Mouse (Mus musculus) liver (tissue): Measurements from ENCODE around the gene Tubb2a.
A peak's percentile ranks its signal among the peaks of the same experiment; 100 is the strongest.

Experiments used
- DNase-seq: peaks from one replicate; pipeline ENCODE4 v3.0.0-alpha.2; 2020; ENCODE audit warnings: mixed read lengths

Tubb2a gene

GRCm38 (mm10) chr13:34047526-34047925, 30.3 kb downstream of the Tubb2a start:
- no peak for DNase-seq

DNA sequence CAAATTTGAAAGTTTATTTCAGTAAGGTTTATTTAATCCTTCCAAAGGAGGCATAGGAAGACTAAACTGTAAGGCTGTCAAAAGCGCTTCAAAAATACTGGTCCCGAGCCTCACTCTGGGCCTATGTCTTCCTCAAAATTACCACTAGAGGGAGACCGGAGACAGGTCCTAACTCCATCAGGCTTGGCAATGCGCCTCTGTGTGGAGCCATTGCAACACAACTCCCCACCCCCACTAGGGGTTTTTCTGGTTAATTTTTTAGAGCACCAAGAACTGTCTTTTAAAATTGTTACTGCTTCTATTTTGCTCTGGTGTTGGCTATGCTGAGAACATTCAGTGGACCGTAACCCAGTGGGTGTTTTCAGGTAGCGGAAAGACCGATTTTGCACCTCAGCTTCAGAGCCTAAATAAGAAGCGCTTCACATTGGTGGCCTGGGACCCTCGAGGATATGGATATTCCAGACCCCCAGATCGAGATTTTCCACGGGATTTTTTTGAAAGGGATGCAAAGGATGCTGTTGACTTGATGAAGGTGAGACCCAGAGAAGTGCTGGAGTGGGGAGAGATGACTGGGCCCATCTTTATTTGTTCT, 31.3 kb downstream of the Tubb2a start:
- peak; percentile 69 for DNase-seq

GRCm38 (mm10) chr13:34045511-34046249, 32.1 kb downstream of the Tubb2a start:
- DNase-seq, result no peak

DNA sequence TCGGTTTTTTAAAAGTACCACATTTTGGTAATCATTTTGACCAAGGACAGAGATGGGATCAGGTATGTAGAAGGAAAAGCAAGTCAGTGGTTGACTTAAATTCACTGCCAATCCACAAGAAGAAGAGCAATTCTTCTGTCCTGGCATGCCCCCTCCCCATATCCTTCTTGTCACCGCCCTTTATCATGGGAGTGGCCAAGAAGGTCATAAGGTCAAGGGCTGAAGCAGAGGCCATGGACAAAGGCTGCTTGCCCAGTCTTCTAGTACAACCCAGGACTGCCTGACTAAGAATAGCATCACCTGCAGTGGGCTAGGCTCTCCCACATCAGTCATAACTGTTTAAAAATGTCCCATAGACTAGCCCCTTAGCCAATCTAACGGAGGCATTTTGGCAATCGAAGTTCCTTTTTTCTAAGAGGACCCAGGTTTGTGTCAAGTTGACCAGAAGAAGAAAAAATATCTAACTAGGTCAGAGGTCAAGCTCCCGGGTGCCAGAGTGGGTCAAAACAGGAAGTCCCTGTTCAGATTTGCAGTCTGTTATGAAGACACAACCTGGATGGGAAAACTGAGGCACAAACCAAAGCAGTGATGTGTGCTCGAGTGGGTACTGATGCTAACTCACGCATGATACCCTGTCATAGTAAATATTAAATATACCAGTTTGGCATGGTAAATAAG, 34.0 kb downstream of the Tubb2a start:
- DNase-seq, result no peak

GRCm38 (mm10) chr13:34040091-34040490, 37.7 kb downstream of the Tubb2a start:
- DNase-seq, result no peak

DNA sequence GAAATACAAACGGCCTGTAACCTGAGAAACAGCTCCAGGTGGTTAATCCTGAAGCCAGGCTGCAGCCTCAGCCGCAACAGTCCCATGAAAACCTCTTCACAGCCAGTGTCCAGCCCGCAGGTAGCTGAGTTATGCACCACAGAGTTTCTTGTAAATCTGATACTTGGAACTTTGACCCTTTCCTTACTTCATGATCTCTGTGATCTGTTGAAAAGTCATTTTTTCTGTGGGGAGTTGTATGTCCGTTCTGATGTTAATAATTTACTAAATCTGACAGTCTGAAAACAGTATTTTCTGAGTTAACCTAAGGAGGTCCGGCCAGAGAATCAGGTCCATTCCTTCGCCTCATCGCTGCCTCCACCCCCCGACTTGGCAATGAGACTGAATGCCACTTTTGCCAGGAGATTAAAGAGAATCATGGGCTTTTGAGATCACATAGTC, 38.9 kb downstream of the Tubb2a start:
- DNase-seq, result no peak

- DNase-seq, result no peak
These were observed 39.8 kb downstream of the Tubb2a start for GRCm38 (mm10) chr13:34038056-34038432.

DNA sequence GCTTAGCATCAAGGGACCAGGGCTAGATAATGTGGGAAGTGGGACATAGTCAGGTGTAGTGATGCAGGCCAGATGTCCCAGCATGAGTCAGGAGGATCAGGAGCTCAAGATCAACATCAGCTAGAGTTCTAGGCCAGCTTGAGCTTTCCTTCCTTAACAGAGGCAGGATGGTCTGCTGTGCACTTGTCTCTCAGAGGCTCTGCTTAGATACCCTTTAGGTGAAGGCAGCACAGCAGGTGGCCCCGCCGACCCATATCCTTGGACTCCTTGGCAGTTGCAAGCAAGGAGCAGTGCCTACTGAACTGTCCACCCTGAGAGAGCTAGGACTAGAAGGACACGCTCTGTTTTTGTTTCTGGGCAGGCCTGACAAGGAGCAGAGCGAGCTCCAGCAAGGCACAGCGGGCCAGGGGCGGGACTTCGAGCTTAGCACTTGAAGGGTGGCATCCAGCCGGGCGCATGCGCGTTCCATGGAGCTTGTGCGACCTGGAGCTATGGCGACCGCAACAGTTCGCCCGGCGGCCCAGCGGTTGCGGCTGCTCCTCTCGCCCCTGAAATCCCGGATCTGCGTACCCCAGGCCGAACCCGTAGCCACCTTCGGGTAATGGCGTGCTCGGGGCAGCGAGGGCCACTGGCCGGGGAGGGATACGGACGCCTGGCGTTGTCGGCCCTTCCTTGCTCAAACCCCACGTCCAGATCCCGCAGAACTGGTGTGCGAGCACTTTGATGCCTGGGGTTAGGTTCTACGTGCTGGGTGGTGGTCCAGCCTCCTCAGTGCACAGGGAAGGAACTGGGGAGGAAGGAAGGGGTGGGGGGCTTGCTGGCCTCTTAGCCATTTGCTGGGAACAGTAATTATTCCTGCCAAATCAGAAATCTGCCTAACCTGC, 40.4 kb downstream of the Tubb2a start, which contains the start of gene Bphl:
Gene Bphl, plus strand, starts transcription at position 426 of the 884 bp plus-strand sequence.
- DNase-seq, result peak; percentile 94

DNA sequence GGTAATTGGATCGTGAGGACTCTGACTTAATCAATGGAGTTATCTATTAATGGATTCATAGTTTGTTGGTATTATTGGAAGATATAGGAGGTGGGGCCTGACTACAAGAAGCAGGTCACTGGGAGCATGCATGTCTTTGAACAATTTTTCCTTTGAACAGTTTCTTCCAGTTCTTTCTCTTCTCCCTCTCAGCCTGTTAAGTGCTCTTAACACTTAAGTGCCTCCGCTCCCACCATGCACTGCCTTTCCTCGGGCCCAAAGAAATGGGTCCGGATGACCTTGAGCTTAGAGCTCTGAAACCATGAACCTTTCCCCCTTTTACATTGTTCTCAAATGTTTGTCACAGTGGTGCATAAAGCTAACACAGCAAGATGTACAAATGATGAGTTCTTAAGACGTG, 41.1 kb downstream of the Tubb2a start:
- no peak for DNase-seq

DNA sequence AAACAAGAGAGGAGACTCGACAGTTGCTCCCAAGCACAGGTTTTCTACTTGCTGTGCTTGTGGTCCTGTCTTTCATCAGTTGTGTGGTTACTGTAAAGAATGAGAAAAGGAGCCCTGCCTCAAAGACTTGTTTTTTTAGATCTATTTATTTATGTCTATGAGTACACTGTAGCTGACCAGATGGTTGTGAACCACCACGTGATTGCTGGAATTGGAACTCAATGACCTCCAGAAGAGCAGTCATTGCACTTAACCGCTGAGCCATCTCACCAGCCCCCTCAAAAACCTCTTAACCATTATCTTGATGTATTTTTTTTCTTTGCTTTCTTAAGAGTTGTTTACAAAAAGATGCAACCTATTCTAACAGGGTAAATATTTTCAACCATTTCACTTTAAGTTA, 42.4 kb downstream of the Tubb2a start:
- no peak for DNase-seq

DNA sequence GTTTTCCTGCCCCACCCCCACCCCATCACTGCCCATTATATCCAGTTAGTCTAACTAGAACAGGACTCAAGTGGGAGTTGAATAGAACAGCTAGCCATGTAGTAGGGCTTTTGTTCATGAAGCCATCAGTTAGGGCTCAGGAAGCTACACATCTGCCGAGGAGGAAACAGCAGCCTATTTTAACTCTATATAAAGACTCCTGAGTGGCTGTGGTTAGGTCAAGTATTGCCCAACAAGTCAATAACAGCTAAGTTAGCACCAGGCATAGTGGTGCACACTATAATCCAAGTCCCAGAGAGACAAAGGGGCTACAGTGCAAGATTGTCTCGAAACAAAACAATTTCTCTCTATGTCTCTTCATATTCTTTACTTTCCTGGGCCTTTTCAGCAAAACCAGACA, 45.8 kb downstream of the Tubb2a start:
- DNase-seq, result peak; percentile 12
